Mouse (Mus musculus): Measurements from ENCODE around the gene Slc7a6. TPM values are rescaled to one million over a fixed set of nuclear protein-coding genes. Genes with fewer than 3 reads are reported as not detected.

The Slc7a6 gene
- 64.5 and 67.4 TPM in 2 replicates for polyA plus RNA-seq (2014; fragmentation: Nextera tagmentation; extraction: Ambion mirVana)

DNA sequence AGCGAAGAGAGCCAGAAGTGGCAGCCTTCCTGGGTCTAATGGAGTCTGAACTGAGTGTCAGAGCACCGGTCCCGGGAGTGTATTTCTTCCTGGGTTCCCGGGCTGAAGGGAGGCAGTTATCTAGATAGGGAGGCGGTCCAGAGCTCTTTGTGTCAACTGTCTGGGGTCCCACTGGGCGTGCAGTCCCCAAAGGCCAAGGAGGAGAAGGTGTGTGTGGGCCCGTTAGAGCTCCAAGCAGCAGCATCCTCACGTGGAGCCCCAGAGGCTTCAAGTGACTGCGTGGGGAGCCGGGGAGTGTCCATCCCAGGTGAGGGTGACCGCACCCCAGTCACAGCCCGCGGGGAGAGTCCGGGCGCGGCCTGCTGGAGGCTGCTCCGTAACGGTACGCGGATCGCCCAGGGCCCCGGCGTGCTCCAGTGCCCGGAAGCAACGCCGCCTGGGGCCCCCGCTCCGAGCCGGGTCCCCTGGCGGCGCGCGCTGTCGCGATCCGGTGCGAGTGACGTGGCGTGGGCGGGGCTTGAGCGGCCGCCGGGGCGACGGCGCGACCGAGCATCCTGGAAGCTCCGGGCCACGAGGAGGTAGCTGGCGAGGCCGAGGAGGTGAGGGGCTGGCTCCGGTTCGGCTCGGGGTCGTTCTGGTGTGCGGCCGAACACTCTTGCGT lies at the start of gene Slc7a6:
TSS of gene Slc7a6 (plus strand) at position 502 of the 661 bp plus-strand sequence.
- Histone ChIP-seq H3K27ac (ENCODE audit: low read depth, low read length) (peak within 1 kb of the TSS; percentile 82), H3K36me3 (ENCODE audit: control insufficient read depth, insufficient read depth, low read length) (peaks cover 4% of the 10 kb centered on the region; the same call in 1 of the 2 replicates), H3K9ac (ENCODE audit: low read depth, low read length) (peak within 1 kb of the TSS; percentile 93), H3K27me3 (ENCODE audit: control insufficient read depth, insufficient read depth, low read length) (no peaks in the 10 kb centered on the region), H3K9me3 (replicated peaks; ENCODE audit: control insufficient read depth, low read length) (no peaks in the 10 kb centered on the region), H3K4me1 (ENCODE audit: control insufficient read depth, insufficient read depth, low read length) (peaks cover 3% of the 10 kb centered on the region; the same call in 1 of the 2 replicates), H3K4me2 (peak within 1 kb of the TSS; percentile 90), H3K4me3 (ENCODE audit: low read depth, low read length) (peak within 1 kb of the TSS; percentile 84)
- WGBS (ENCODE audit: insufficient replicate concordance): 1% methylated on average over 58 of the region's 59 CpGs
- ATAC-seq (replicated peaks; ENCODE audit: insufficient number of reproducible peaks, low FRiP score, low TSS enrichment): peak; percentile 85

- WGBS (ENCODE audit: insufficient replicate concordance): 86% methylated on average over 3 of the region's 3 CpGs
- no peak for ATAC-seq (replicated peaks; ENCODE audit: insufficient number of reproducible peaks, low FRiP score, low TSS enrichment)
- no peak overlapping the region for H3K4me2 ChIP-seq
Measured at GRCm38 (mm10) chr8:106123443-106123842, 45.2 kb upstream of the Slc7a6 start.

DNA sequence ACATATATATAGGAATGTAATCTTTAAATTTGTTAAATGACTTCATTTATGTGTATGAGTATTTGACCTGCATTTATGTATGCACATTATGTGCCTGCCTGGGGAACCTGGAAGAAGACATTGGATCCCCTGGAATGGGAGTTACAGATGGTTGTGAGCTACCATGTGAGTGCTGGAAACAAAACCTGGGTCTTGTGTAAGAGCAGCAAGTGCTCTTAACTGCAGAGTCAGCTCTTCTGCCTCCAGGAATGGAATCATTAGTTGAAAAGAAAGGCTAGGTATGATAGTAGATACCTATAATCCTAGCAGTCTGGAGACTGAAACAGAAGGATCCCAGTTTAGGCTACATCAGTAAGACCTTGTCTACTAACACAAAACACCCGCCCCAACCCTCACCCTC lies 42.6 kb upstream of the Slc7a6 start:
- 89% methylated on average over 1 of the region's 1 CpGs for WGBS (ENCODE audit: insufficient replicate concordance)
- Histone ChIP-seq H3K4me2 (no peak overlapping the region), H3K9me3 (replicated peaks; ENCODE audit: control insufficient read depth, low read length) (no peaks in the 10 kb centered on the region), H3K36me3 (ENCODE audit: control insufficient read depth, insufficient read depth, low read length) (peaks cover 10% of the 10 kb centered on the region), H3K27me3 (ENCODE audit: control insufficient read depth, insufficient read depth, low read length) (no peaks in the 10 kb centered on the region), H3K9ac (ENCODE audit: low read depth, low read length) (no peak overlapping the region), H3K27ac (ENCODE audit: low read depth, low read length) (no peak overlapping the region), H3K4me3 (ENCODE audit: low read depth, low read length) (no peak overlapping the region), H3K4me1 (ENCODE audit: control insufficient read depth, insufficient read depth, low read length) (no peaks in the 10 kb centered on the region)
- ATAC-seq (replicated peaks; ENCODE audit: insufficient number of reproducible peaks, low FRiP score, low TSS enrichment): no peak

More at GRCm38 (mm10) chr8:106123443-106123842, 45.2 kb upstream of the Slc7a6 start:
- no peak overlapping the region for H3K9ac ChIP-seq (ENCODE audit: low read depth, low read length)
- no peak overlapping the region for H3K4me3 ChIP-seq (ENCODE audit: low read depth, low read length)
- H3K9me3 ChIP-seq (replicated peaks; ENCODE audit: control insufficient read depth, low read length): no peaks in the 10 kb centered on the region
- no peaks in the 10 kb centered on the region for H3K27me3 ChIP-seq (ENCODE audit: control insufficient read depth, insufficient read depth, low read length)
- no peaks in the 10 kb centered on the region for H3K4me1 ChIP-seq (ENCODE audit: control insufficient read depth, insufficient read depth, low read length)
- peaks cover 4% of the 10 kb centered on the region; the same call in 1 of the 2 replicates for H3K36me3 ChIP-seq (ENCODE audit: control insufficient read depth, insufficient read depth, low read length)
- H3K27ac ChIP-seq (ENCODE audit: low read depth, low read length): no peak overlapping the region

- 69% methylated on average over 3 of the region's 3 CpGs for WGBS (ENCODE audit: insufficient replicate concordance)
- H3K4me1 ChIP-seq (ENCODE audit: control insufficient read depth, insufficient read depth, low read length): no peaks in the 10 kb centered on the region
- no peaks in the 10 kb centered on the region for H3K27me3 ChIP-seq (ENCODE audit: control insufficient read depth, insufficient read depth, low read length)
- peaks cover 14% of the 10 kb centered on the region for H3K36me3 ChIP-seq (ENCODE audit: control insufficient read depth, insufficient read depth, low read length)
- no peak overlapping the region for H3K9ac ChIP-seq (ENCODE audit: low read depth, low read length)
- H3K4me3 ChIP-seq (ENCODE audit: low read depth, low read length): no peak overlapping the region
- H3K4me2 ChIP-seq: no peak overlapping the region
- no peak overlapping the region for H3K27ac ChIP-seq (ENCODE audit: low read depth, low read length)
- H3K9me3 ChIP-seq (replicated peaks; ENCODE audit: control insufficient read depth, low read length): no peaks in the 10 kb centered on the region
- ATAC-seq (replicated peaks; ENCODE audit: insufficient number of reproducible peaks, low FRiP score, low TSS enrichment): no peak
Measured at GRCm38 (mm10) chr8:106127054-106127453, 41.6 kb upstream of the Slc7a6 start.

- Histone ChIP-seq H3K4me1 (ENCODE audit: control insufficient read depth, insufficient read depth, low read length) (no peaks in the 10 kb centered on the region), H3K4me2 (no peak overlapping the region), H3K27me3 (ENCODE audit: control insufficient read depth, insufficient read depth, low read length) (peaks cover 2% of the 10 kb centered on the region; the same call in 1 of the 2 replicates), H3K9me3 (replicated peaks; ENCODE audit: control insufficient read depth, low read length) (no peaks in the 10 kb centered on the region), H3K27ac (ENCODE audit: low read depth, low read length) (no peak overlapping the region), H3K4me3 (ENCODE audit: low read depth, low read length) (no peak overlapping the region), H3K36me3 (ENCODE audit: control insufficient read depth, insufficient read depth, low read length) (peaks cover 14% of the 10 kb centered on the region), H3K9ac (ENCODE audit: low read depth, low read length) (no peak overlapping the region)
- WGBS (ENCODE audit: insufficient replicate concordance): 88% methylated on average over 10 of the region's 10 CpGs
- ATAC-seq (replicated peaks; ENCODE audit: insufficient number of reproducible peaks, low FRiP score, low TSS enrichment): no peak
Measured at GRCm38 (mm10) chr8:106127882-106128410, 40.7 kb upstream of the Slc7a6 start.

DNA sequence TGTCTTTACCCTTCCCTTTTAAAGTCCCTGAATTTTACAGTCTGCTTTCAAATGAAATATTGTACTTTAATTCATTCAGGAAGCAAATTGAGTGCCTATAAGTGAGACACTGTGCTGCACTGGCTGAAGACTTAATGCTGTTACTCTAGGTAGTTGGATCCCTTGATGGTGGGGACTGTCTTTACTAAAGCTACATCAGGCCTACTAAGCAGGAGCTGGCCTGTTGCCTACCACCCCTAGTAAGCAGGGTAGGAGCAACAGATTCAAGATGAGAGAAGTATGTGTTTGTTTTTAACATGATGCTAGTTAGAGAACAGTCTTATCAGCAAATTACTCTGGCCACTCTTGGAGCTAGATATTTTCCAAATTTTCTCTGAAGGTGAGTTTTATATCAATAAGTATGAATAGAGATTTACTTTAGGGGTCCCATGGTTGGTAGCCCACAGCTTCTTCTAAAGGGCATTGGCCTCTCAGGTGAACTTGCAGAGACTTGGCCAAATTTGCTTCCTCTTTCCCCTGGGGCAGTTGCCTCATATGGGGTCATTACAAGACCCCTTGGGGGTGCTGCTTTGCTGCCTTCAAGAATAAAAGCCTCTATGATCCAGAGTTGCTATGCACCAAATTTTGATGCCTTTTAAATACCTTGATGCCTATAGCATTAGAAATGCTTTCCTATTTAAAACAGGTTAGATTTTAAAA lies 39.3 kb upstream of the Slc7a6 start:
- H3K36me3 ChIP-seq (ENCODE audit: control insufficient read depth, insufficient read depth, low read length): peaks cover 14% of the 10 kb centered on the region
- no peaks in the 10 kb centered on the region for H3K9me3 ChIP-seq (replicated peaks; ENCODE audit: control insufficient read depth, low read length)
- peaks cover 11% of the 10 kb centered on the region for H3K27me3 ChIP-seq (ENCODE audit: control insufficient read depth, insufficient read depth, low read length)
- no peaks in the 10 kb centered on the region for H3K4me1 ChIP-seq (ENCODE audit: control insufficient read depth, insufficient read depth, low read length)
- H3K4me3 ChIP-seq (ENCODE audit: low read depth, low read length): no peak overlapping the region
- ATAC-seq (replicated peaks; ENCODE audit: insufficient number of reproducible peaks, low FRiP score, low TSS enrichment): no peak
- no peak overlapping the region for H3K9ac ChIP-seq (ENCODE audit: low read depth, low read length)
- no peak overlapping the region for H3K4me2 ChIP-seq
- no peak overlapping the region for H3K27ac ChIP-seq (ENCODE audit: low read depth, low read length)

GRCm38 (mm10) chr8:106129997-106130396 lies 38.7 kb upstream of the Slc7a6 start:
- peaks cover 14% of the 10 kb centered on the region for H3K36me3 ChIP-seq (ENCODE audit: control insufficient read depth, insufficient read depth, low read length)

DNA sequence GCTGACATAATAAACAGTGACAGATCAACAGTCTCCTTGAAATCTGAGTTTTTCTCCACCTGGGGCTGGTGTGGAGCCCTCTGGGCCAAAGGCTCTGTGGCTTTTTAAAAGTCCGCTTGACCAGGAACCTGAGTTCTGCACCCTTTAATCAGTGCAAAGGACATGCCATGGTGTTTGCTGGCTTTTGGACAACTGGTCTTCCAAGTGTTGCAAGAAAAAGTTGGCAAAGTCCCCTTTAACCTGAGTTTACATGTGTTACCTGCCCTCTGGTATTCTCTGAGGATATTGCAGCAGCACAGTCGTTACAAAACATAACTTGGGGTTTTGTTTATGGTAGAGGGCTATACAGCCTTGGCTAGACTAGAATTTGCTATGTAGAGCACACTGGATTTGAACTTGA lies 38.2 kb upstream of the Slc7a6 start:
- H3K27ac ChIP-seq (ENCODE audit: low read depth, low read length): no peak overlapping the region
- no peak overlapping the region for H3K4me3 ChIP-seq (ENCODE audit: low read depth, low read length)
- no peaks in the 10 kb centered on the region; the same call in 1 of the 2 replicates for H3K4me1 ChIP-seq (ENCODE audit: control insufficient read depth, insufficient read depth, low read length)
- peaks cover 14% of the 10 kb centered on the region for H3K36me3 ChIP-seq (ENCODE audit: control insufficient read depth, insufficient read depth, low read length)
- no peak overlapping the region for H3K9ac ChIP-seq (ENCODE audit: low read depth, low read length)
- no peak for ATAC-seq (replicated peaks; ENCODE audit: insufficient number of reproducible peaks, low FRiP score, low TSS enrichment)
- WGBS (ENCODE audit: insufficient replicate concordance): 86% methylated on average over 2 of the region's 2 CpGs
- no peak overlapping the region for H3K4me2 ChIP-seq
- peaks cover 23% of the 10 kb centered on the region for H3K27me3 ChIP-seq (ENCODE audit: control insufficient read depth, insufficient read depth, low read length)
- no peaks in the 10 kb centered on the region for H3K9me3 ChIP-seq (replicated peaks; ENCODE audit: control insufficient read depth, low read length)

More at GRCm38 (mm10) chr8:106129997-106130396, 38.7 kb upstream of the Slc7a6 start:
- H3K27me3 ChIP-seq (ENCODE audit: control insufficient read depth, insufficient read depth, low read length): peaks cover 18% of the 10 kb centered on the region
- H3K4me1 ChIP-seq (ENCODE audit: control insufficient read depth, insufficient read depth, low read length): no peaks in the 10 kb centered on the region
- H3K27ac ChIP-seq (ENCODE audit: low read depth, low read length): no peak overlapping the region
- H3K4me3 ChIP-seq (ENCODE audit: low read depth, low read length): no peak overlapping the region
- no peak overlapping the region for H3K9ac ChIP-seq (ENCODE audit: low read depth, low read length)
- WGBS (ENCODE audit: insufficient replicate concordance): 79% methylated on average over 2 of the region's 2 CpGs
- no peak overlapping the region for H3K4me2 ChIP-seq
- H3K9me3 ChIP-seq (replicated peaks; ENCODE audit: control insufficient read depth, low read length): no peaks in the 10 kb centered on the region
- ATAC-seq (replicated peaks; ENCODE audit: insufficient number of reproducible peaks, low FRiP score, low TSS enrichment): no peak

All from heart, embryonic 11.5 days (tissue).